Comparison of ENCODE assay signal across 14 mouse cellular contexts in the genomic region with DNA sequence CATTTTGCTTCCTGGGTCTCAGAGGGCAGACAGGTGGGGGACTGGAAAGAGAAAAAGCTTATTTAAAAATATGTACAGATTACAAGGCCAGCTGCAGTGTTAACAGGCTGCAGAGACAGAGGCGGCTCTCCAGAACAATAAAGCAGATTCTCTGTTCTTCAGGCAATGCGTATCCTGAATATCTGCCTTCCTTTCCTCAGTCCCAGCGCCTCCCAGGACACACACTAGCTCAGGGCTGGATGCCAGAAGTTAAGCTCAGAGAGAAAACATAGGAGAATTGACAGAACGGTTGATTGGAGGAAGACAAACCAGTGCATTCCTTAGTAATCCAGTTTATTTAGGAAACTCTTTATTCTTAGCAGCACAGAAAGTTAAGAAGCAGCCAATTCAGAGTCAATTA.
DNase-seq lines count a peak whose midpoint lies in the region; ATAC-seq and TF ChIP-seq lines count a peak whose summit lies in the region.
"Had no signal": no experiment of that assay in that cellular context is flagged by ENCODE, and none has a peak within 500 bp of the region (broad histone marks: within the 10 kb centered on the region; RNA-seq: fewer than 3 reads in every experiment).

No protein-coding gene starts in this region.

- 70% methylated on average over 4 of the region's 4 CpGs for WGBS in kidney, embryonic 15.5 days
- WGBS in heart, embryonic 14.5 days, result 17% methylated on average over 4 of the region's 4 CpGs

- no peak overlapping the region for H3K4me3 ChIP-seq in kidney, embryonic 15.5 days (replicated peaks)
- no peak overlapping the region for H3K4me3 ChIP-seq in heart, embryonic 14.5 days (ENCODE audit: control insufficient read depth in 1 of 2, insufficient read depth in 1 of 2, low read depth in 1 of 2, low read length in 2 of 2)
- no peak overlapping the region for H3K4me3 ChIP-seq in left cerebral cortex, adult 2 months
- H3K4me3 ChIP-seq: hindbrain, embryonic 12.5 days had no signal

- no peak overlapping the region for H3K4me2 ChIP-seq in kidney, embryonic 15.5 days
- peak overlapping the region; percentile 34 for H3K4me2 ChIP-seq in heart, embryonic 14.5 days (ENCODE audit: low read length)
- H3K4me2 ChIP-seq: hindbrain, embryonic 12.5 days had no signal

- no peaks in the 10 kb centered on the region for H3K27me3 ChIP-seq in kidney, embryonic 15.5 days
- no peaks in the 10 kb centered on the region for H3K27me3 ChIP-seq in heart, embryonic 14.5 days (ENCODE audit: control insufficient read depth, insufficient read depth, low read length)
- H3K27me3 ChIP-seq: hindbrain, embryonic 12.5 days had no signal

- intact Hi-C loops in left cerebral cortex, adult 2 months (cut with DNase I), result no loop called here

- no peak for TF ChIP-seq CTCF in left cerebral cortex, adult 2 months (IDR thresholded peaks at IDR 0.05)

- H3K4me1 ChIP-seq in kidney, embryonic 15.5 days, result peaks cover 28% of the 10 kb centered on the region
- H3K4me1 ChIP-seq in heart, embryonic 14.5 days (ENCODE audit: control insufficient read depth in 2 of 2, insufficient read depth in 2 of 2, low read length in 2 of 2), result peaks cover 14 to 31% of the 10 kb centered on the region in 2 experiments

- no peak for ATAC-seq in kidney, embryonic 15.5 days (replicated peaks; ENCODE audit: low FRiP score)
- ATAC-seq in heart, embryonic 14.5 days (ENCODE audit: insufficient number of reproducible peaks, insufficient read depth, low FRiP score, low read depth), result no peak

- peak; percentile 20 to 59 for DNase-seq in cerebellum, postnatal 25 days
- no peak for DNase-seq in cerebellum, adult 11-12 months
- DNase-seq in kidney, adult 9 months, result no peak
- peak; percentile 23 for DNase-seq in MN1 (ENCODE audit: low spot score)
- no peak for DNase-seq in spleen, postnatal 14 days (ENCODE audit: low spot score in 2 of 2)
- DNase-seq in left cerebral cortex, adult 2 months (ENCODE audit: extremely low spot score in 1 of 2, low spot score in 2 of 2), result no peak
- DNase-seq: B cell, adult 2 months; kidney, postnatal 25 days; thymus, postnatal 14 days had no signal

- 0 out of 2 replicates have a peak, but pooled peaks cover 3% of the 10 kb centered on the region for H3K36me3 ChIP-seq in kidney, embryonic 15.5 days
- no peaks in the 10 kb centered on the region for H3K36me3 ChIP-seq in heart, embryonic 14.5 days (ENCODE audit: control insufficient read depth, insufficient read depth, low read length)
- H3K36me3 ChIP-seq: hindbrain, embryonic 12.5 days had no signal

- peak overlapping the region; percentile 24; the same call in 1 of the 2 replicates for H3K27ac ChIP-seq in kidney, embryonic 15.5 days
- H3K27ac ChIP-seq in heart, embryonic 14.5 days (replicated peaks in 1 of 2; ENCODE audit: control insufficient read depth in 1 of 2, insufficient read depth in 1 of 2, low read depth in 2 of 2, low read length in 2 of 2), result peak overlapping the region in 1 of 2 experiments; percentile 15; a peak in 2 of 4 replicates
- H3K27ac ChIP-seq in left cerebral cortex, adult 2 months, result no peak overlapping the region
- H3K27ac ChIP-seq: hindbrain, embryonic 12.5 days; liver, embryonic 14.5 days had no signal

- H3K9ac ChIP-seq in kidney, embryonic 15.5 days, result no peak overlapping the region
- H3K9ac ChIP-seq in heart, embryonic 14.5 days (ENCODE audit: low read length), result no peak overlapping the region
- H3K9ac ChIP-seq: hindbrain, embryonic 12.5 days; liver, embryonic 14.5 days had no signal

- no peaks in the 10 kb centered on the region for H3K9me3 ChIP-seq in kidney, embryonic 15.5 days (replicated peaks)
- H3K9me3 ChIP-seq in heart, embryonic 14.5 days (ENCODE audit: control insufficient read depth, low read length), result no peaks in the 10 kb centered on the region
- H3K9me3 ChIP-seq: G1E; hindbrain, embryonic 12.5 days had no signal

Comparison
In these comparisons a context has a peak if more than half of its experiments do, and no peak if none do; other contexts are left out.
1. DNase-seq: peak in cerebellum, postnatal 25 days (2 of 2) and MN1 (single experiment); none in cerebellum, adult 11-12 months (single experiment), kidney, adult 9 months (single experiment), spleen, postnatal 14 days (0 of 2) and left cerebral cortex, adult 2 months (0 of 2).